Mouse (Mus musculus) stomach, embryonic 14.5 days (tissue): Measurements from ENCODE around the gene Gse1. TPM values are rescaled to one million over a fixed set of nuclear protein-coding genes. Genes with fewer than 3 reads are reported as not detected.

Experiments
- ATAC-seq: fragments of 200-750 bp; cut with Nextera tagmentation; 2 replicates; pipeline ENCODE4 v1.8.0; 2017; ENCODE audit warnings: low read depth, moderate TSS enrichment; ENCODE audit not compliant: insufficient number of reproducible peaks, insufficient read depth, low FRiP score
- H3K27ac ChIP-seq: fragments of 300-500 bp; sonication (generic); 2 replicates; pipeline ENCODE4 v1.5.1; 2014; ENCODE audit warnings: mild to moderate bottlenecking, low read length, moderate library complexity, mixed read lengths
- H3K27me3 ChIP-seq: fragments of 300-500 bp; sonication (generic); 2 replicates; pipeline ENCODE4 v1.6.1; 2014; ENCODE audit warnings: low read length, control low read depth, mixed read lengths; ENCODE audit not compliant: control insufficient read depth, insufficient read depth
- H3K36me3 ChIP-seq: fragments of 300-500 bp; sonication (generic); 2 replicates; pipeline ENCODE4 v1.6.1; 2014; ENCODE audit warnings: mild to moderate bottlenecking, control low read depth, low read length, moderate library complexity, mixed read lengths; ENCODE audit not compliant: control insufficient read depth, insufficient read depth
- H3K4me1 ChIP-seq: fragments of 300-500 bp; sonication (generic); 2 replicates; pipeline ENCODE4 v1.6.1; 2014; ENCODE audit warnings: low read length, control low read depth, mixed read lengths; ENCODE audit not compliant: control insufficient read depth, insufficient read depth
- H3K4me2 ChIP-seq: fragments of 300-500 bp; sonication (generic); replicated peaks from 2 replicates; pipeline ENCODE4 v1.6.1; 2014; ENCODE audit warnings: low read depth, low read length, control low read depth
- H3K4me3 ChIP-seq: fragments of 300-500 bp; sonication (generic); 2 replicates; pipeline ENCODE4 v1.5.1; 2014; ENCODE audit warnings: low read depth, low read length, control low read depth
- H3K9ac ChIP-seq: fragments of 300-500 bp; sonication (generic); replicated peaks from 2 replicates; pipeline ENCODE4 v1.6.1; 2014; ENCODE audit warnings: low read depth, mild to moderate bottlenecking, control low read depth, low read length, moderate library complexity, mixed read lengths
- H3K9me3 ChIP-seq: fragments of 300-500 bp; sonication (generic); 2 replicates; pipeline ENCODE4 v1.6.1; 2016; ENCODE audit warnings: low read depth, low read length, control low read depth; ENCODE audit not compliant: control insufficient read depth
- WGBS: fragments of 180-500 bp; shearing (Covaris S2); extraction: QIAGEN DNeasy Blood & Tissue Kit; methylation state at CpG from one replicate; pipeline ENCODE4 v1.1.7; 2014; 5-methylcytosine and 5-hydroxymethylcytosine counted together
- polyA plus RNA-seq: library from polyadenylated mRNA; unstranded; fragments of >200 nt; fragmentation: Nextera tagmentation; extraction: Ambion mirVana; gene quantifications from 2 replicates; pipeline ENCODE4 v1.2.1, GENCODE M21; 2014

The Gse1 gene
- polyA plus RNA-seq, 1 experiment from 2014 or later = 11.1 TPM

DNA sequence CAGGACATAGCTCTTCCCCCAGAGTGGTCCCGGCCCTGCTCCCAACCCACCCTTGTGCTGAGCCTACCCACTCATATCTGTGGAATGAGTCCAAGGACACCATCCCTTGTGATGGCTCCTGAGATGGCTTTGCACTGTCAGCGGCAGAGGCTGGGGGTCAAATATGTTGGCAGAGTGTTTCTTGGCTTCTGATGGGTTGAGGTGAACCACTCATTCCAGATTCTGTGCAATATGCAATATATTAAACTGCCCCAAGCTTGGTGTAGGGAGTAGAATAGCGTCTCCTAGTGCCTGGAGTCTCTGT, 323.4 kb downstream of the Gse1 start:
- Histone ChIP-seq H3K4me2 (no peak overlapping the region), H3K9me3 (no peaks in the 10 kb centered on the region), H3K4me1 (peaks cover 49% of the 10 kb centered on the region), H3K27me3 (no peaks in the 10 kb centered on the region), H3K27ac (no peak overlapping the region), H3K4me3 (no peak overlapping the region), H3K9ac (no peak overlapping the region), H3K36me3 (peaks cover 5% of the 10 kb centered on the region; the same call in 1 of the 2 replicates)
- WGBS = 94% methylated on average over 3 of the region's 3 CpGs
- no peak for ATAC-seq

DNA sequence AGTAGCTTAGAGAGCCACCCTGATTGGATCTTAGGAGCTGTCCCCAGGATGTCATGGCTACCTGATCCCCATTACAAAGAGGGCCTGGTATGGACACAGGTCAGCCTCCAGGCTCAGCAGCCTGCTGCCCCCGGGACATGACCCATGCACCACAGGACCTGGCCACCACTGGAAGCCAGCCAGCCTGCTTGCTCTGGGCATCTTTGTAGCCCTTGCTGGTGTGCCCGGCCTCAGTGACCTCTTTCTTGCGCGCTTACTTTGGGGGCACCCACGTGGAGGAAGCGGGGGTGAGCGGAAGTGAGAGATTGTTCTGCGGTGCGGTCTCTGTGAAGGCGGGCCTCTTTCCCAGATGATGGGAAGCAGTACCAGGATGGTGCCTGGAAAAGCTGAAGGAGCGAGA, 324.3 kb downstream of the Gse1 start:
- 85% methylated on average over 11 of the region's 11 CpGs for WGBS
- Histone ChIP-seq H3K27me3 (no peaks in the 10 kb centered on the region), H3K9me3 (no peaks in the 10 kb centered on the region), H3K9ac (no peak overlapping the region), H3K4me2 (no peak overlapping the region), H3K36me3 (peaks cover 5% of the 10 kb centered on the region; the same call in 1 of the 2 replicates), H3K4me3 (no peak overlapping the region), H3K27ac (no peak overlapping the region), H3K4me1 (peaks cover 45% of the 10 kb centered on the region)
- ATAC-seq = no peak

DNA sequence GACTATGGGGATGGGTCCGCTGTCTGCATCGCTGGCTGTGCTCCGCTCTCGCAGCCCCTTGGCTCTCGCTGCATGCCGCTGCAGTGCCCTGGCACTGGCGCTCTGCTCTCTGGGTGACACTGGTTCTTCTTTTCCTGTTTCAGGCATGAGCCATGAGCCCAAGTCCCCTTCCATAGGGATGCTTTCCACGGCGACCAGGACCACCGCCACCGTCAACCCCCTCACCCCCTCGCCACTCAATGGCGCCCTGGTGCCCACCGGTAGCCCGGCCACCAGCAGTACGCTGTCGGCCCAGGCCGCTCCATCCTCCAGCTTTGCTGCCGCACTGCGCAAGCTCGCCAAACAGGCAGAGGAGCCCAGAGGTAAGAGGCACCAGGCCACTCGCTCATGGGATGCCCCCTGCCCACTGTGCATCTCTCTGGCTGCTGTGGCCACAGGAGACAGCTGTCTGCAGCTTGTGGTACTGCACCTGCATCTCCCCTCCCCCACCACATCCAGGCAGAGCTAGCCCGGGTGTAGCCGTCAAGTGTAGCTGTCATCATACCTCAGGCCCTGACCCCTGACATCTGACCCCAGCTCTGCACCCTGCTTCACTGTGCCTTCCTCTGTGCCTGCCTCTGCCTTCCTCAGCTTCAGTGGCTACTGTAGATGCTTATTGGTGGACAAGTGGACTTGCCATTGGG, 325.3 kb downstream of the Gse1 start:
- H3K9ac ChIP-seq = no peak overlapping the region
- ATAC-seq = no peak
- H3K4me1 ChIP-seq = peaks cover 35% of the 10 kb centered on the region
- WGBS = 88% methylated on average over 24 of the region's 24 CpGs
- no peaks in the 10 kb centered on the region for H3K9me3 ChIP-seq
- no peak overlapping the region for H3K4me3 ChIP-seq
- H3K4me2 ChIP-seq = no peak overlapping the region
- H3K36me3 ChIP-seq = peaks cover 5% of the 10 kb centered on the region; the same call in 1 of the 2 replicates
- H3K27ac ChIP-seq = no peak overlapping the region
- no peaks in the 10 kb centered on the region for H3K27me3 ChIP-seq

DNA sequence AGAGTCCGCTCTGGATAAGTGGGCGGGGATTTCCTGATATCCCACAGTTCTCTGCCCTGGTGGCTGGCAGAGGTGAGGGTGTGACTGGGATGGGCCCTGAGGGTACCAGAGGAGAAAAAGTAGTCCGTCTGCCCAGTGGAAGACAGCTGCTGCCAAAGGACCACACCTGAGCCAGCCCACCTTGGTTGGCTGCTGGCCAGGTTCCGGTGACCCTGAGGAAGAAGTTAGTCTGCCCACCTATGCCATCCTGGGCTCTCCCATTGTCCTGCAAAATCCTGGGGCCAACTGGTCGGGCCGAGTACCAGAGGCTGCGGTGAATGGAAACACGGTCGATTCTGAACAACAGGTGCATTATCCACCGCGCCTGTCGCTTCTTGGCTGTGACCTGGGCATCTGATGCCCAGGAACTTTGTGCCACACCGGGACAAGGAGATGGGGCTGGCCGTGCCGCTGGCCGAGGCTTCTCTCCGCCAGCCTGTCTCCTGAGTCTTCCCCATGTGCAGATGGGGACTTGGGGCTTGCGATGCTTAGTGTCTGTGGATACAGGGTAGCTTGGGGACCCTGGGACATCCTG, 326.3 kb downstream of the Gse1 start:
- Histone ChIP-seq H3K4me3 (no peak overlapping the region), H3K4me1 (peaks cover 28% of the 10 kb centered on the region), H3K36me3 (peaks cover 5% of the 10 kb centered on the region; the same call in 1 of the 2 replicates), H3K9ac (no peak overlapping the region), H3K9me3 (no peaks in the 10 kb centered on the region), H3K27ac (no peak overlapping the region), H3K27me3 (no peaks in the 10 kb centered on the region), H3K4me2 (no peak overlapping the region)
- ATAC-seq = no peak
- WGBS = 94% methylated on average over 18 of the region's 18 CpGs

DNA sequence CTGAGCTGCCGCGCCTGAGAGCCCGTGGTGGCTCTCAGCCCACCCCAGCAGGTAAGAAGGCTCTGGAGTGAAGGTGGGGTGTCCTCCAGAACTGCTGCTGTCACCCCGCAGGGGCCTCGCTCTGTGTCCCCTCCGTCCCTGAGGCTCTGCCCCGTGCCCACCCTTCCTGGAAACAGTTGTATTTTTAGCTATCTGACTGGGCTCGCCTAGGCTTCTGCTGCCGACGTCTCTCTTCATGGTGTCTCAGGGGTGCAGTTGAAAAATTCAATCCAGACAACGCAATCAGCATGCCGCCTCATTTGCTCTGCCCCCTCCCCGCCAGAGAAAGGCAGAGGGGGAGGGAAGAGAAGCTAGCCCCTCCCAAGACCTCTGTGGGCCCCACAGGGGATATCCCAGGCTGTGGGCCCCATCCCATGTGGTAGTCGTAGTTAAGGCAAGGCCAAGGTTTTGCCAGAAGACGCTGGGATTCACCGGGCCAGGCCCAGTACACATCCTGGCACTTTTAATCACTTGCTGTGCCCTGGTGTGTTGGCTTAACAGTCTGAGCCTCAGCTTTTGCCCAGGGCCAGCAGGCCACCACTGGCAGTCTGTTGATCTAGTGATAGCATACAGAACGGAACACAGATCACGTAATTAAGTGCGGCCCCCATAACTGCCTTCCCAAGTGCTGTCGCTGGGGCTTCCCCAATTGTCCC, 328.1 kb downstream of the Gse1 start:
- Histone ChIP-seq H3K27me3 (no peaks in the 10 kb centered on the region), H3K4me2 (no peak overlapping the region), H3K9me3 (no peaks in the 10 kb centered on the region), H3K36me3 (peaks cover 5% of the 10 kb centered on the region; the same call in 1 of the 2 replicates), H3K4me3 (no peak overlapping the region), H3K27ac (no peak overlapping the region), H3K4me1 (peaks cover 14% of the 10 kb centered on the region), H3K9ac (no peak overlapping the region)
- 69% methylated on average over 20 of the region's 20 CpGs for WGBS
- ATAC-seq = no peak

DNA sequence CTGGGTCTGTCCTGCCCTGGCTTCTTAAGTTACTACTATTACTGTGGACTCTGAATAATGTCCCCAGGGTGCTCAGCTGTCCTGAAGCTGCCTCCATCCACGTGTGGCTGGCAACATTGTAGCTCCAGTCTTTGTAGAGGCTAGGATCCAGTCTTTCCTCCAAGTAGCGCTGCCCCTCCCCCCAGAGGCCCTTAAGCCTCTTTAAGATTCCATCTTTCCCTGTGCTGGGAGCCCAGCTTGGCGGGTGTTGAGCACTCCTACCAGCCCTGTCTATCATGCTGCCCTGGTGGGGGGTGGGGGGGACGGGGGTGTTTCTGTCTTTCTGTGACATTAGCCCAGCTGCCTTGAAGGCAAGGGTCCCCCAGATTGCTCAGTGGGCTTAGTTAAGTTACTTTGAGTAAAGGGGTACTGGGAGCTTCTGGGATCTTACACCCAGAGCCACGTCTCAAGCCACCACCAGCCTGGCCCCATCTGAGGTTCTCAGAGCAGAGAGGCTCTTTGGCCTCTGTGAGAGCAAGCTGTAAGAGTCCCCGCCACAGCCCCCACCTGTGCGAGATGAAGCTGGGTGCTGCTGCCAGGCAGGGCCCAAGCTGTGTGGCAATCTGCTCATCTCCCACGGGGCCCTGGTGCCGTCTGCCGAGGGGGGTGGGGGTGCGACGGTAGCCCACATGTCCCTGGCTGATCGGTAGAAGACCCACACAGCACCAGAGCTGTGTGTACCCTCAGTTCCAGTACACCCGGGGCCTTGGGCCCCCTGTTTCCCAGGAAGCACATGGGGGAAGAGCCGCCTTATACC, 329.1 kb downstream of the Gse1 start:
- WGBS = 67% methylated on average over 15 of the region's 15 CpGs
- no peaks in the 10 kb centered on the region for H3K9me3 ChIP-seq
- no peak for ATAC-seq
- peaks cover 14% of the 10 kb centered on the region for H3K4me1 ChIP-seq
- no peak overlapping the region for H3K9ac ChIP-seq
- H3K36me3 ChIP-seq = peaks cover 5% of the 10 kb centered on the region; the same call in 1 of the 2 replicates
- no peaks in the 10 kb centered on the region for H3K27me3 ChIP-seq
- no peak overlapping the region for H3K27ac ChIP-seq
- no peak overlapping the region for H3K4me2 ChIP-seq
- H3K4me3 ChIP-seq = no peak overlapping the region

DNA sequence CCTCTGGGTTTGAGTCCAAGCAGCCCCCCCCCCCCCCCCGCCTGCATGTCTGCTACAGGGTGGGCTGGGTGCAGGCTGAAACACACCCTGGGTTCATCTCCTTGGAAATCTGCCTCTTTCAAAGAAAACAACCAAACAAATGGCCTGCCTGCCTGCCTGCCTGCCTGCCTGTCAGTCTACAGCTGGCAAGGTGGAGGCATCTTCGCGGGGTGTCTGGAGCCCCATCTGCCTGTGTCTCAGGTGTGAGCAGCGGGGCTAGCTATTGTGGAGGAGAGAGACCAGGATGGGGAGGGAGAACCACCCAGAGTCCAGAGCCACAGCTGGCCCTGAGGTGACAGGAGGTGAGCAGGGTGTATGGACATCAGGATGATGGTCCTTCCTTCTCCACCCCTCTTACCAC, 329.9 kb downstream of the Gse1 start:
- ATAC-seq = no peak
- no peak overlapping the region for H3K4me3 ChIP-seq
- 72% methylated on average over 4 of the region's 4 CpGs for WGBS
- H3K36me3 ChIP-seq = peaks cover 5% of the 10 kb centered on the region; the same call in 1 of the 2 replicates
- peaks cover 22% of the 10 kb centered on the region for H3K4me1 ChIP-seq
- H3K9ac ChIP-seq = no peak overlapping the region
- no peaks in the 10 kb centered on the region for H3K9me3 ChIP-seq
- no peak overlapping the region for H3K4me2 ChIP-seq
- H3K27me3 ChIP-seq = no peaks in the 10 kb centered on the region
- no peak overlapping the region for H3K27ac ChIP-seq

DNA sequence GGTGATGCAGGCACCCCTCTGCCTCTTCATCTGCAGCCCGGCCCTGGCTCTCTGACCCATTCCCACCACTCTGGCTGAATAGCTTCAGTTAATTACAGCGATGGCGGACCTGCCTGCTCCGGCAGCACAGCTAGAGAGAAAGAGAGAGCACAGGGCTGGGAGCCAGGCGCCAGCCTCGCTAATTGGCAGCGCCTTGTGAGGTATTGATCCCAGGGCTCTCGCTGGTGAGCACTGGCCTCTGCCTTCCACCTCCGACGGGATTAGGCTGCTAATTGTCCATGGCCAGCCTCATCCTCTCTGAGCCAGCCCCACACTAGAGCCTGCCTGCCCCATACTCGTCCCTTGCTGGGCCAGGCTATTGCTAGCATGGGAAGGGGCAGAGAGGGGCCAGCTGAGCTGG, 331.4 kb downstream of the Gse1 start:
- WGBS = 53% methylated on average over 11 of the region's 11 CpGs
- Histone ChIP-seq H3K27ac (no peak overlapping the region), H3K4me1 (peaks cover 36% of the 10 kb centered on the region)

More for the DNA sequence above, 331.4 kb downstream of the Gse1 start:
- H3K4me2 ChIP-seq = no peak overlapping the region
- no peak for ATAC-seq
- no peak overlapping the region for H3K4me3 ChIP-seq
- no peaks in the 10 kb centered on the region for H3K27me3 ChIP-seq
- H3K9ac ChIP-seq = no peak overlapping the region
- H3K9me3 ChIP-seq = no peaks in the 10 kb centered on the region
- peaks cover 4% of the 10 kb centered on the region; the same call in 1 of the 2 replicates for H3K36me3 ChIP-seq
